Mouse (Mus musculus) embryonic facial prominence, embryonic 14.5 days (tissue): Measurements from ENCODE around the gene Aoc2. TPM values are rescaled to one million over a fixed set of nuclear protein-coding genes. Genes with fewer than 3 reads are reported as not detected.
A peak's percentile ranks its signal among the peaks of the same experiment; 100 is the strongest.
"Not testable (repeated sequence)": the region's sequence is repeated elsewhere in the genome, so short reads cannot be mapped to it uniquely, and the experiment has no call there.

Experiments used
- ATAC-seq: fragments of 200-750 bp; cut with Nextera tagmentation; 2 replicates; pipeline ENCODE4 v1.8.0; 2017; ENCODE audit warnings: low read depth, moderate number of reproducible peaks, moderate TSS enrichment
- DNase-seq: peaks from one replicate; pipeline ENCODE4 v3.0.0-alpha.2; 2015; ENCODE audit warnings: low spot score
- H3K27ac ChIP-seq: fragments of 300-500 bp; sonication (generic); replicated peaks from 2 replicates; pipeline ENCODE4 v1.5.1; 2014; ENCODE audit warnings: low read depth, mild to moderate bottlenecking, low read length, moderate library complexity
- H3K27me3 ChIP-seq: fragments of 300-500 bp; sonication (generic); replicated peaks from 2 replicates; pipeline ENCODE4 v1.6.1; 2014; ENCODE audit warnings: low read length; ENCODE audit not compliant: control insufficient read depth, insufficient read depth
- H3K36me3 ChIP-seq: fragments of 300-500 bp; sonication (generic); 2 replicates; pipeline ENCODE4 v1.6.1; 2014; ENCODE audit warnings: low read length, mixed read lengths; ENCODE audit not compliant: control insufficient read depth, insufficient read depth
- H3K4me1 ChIP-seq: fragments of 300-500 bp; sonication (generic); 2 replicates; pipeline ENCODE4 v1.6.1; 2014; ENCODE audit warnings: antibody characterized with exemption, low read length; ENCODE audit not compliant: control insufficient read depth, insufficient read depth
- H3K4me2 ChIP-seq: fragments of 300-500 bp; sonication (generic); 2 replicates; pipeline ENCODE4 v1.6.1; 2014; ENCODE audit warnings: low read depth, mild to moderate bottlenecking, low read length, moderate library complexity, mixed read lengths
- H3K4me3 ChIP-seq: fragments of 300-500 bp; sonication (generic); 2 replicates; pipeline ENCODE4 v1.5.1; 2014; ENCODE audit warnings: low read depth, mild to moderate bottlenecking, low read length
- H3K9ac ChIP-seq: fragments of 300-500 bp; sonication (generic); 2 replicates; pipeline ENCODE4 v1.6.1; 2014; ENCODE audit warnings: low read depth, mild to moderate bottlenecking, low read length, moderate library complexity, mixed read lengths
- H3K9me3 ChIP-seq: fragments of 300-500 bp; sonication (generic); 2 replicates; pipeline ENCODE4 v1.6.1; 2016; ENCODE audit warnings: low read length; ENCODE audit not compliant: control insufficient read depth
- WGBS: fragments of 180-500 bp; shearing (Covaris S2); extraction: QIAGEN DNeasy Blood & Tissue Kit; methylation state at CpG from one replicate; pipeline ENCODE4 v1.1.7; 2014; 5-methylcytosine and 5-hydroxymethylcytosine counted together
- polyA plus RNA-seq: library from polyadenylated mRNA; unstranded; fragments of >200 nt; fragmentation: Nextera tagmentation; extraction: Ambion mirVana; gene quantifications from 2 replicates; pipeline ENCODE4 v1.2.1, GENCODE M21; 2014

Gene Aoc2
- polyA plus RNA-seq, 1 experiment from 2014 or later: 0.82 TPM

DNA sequence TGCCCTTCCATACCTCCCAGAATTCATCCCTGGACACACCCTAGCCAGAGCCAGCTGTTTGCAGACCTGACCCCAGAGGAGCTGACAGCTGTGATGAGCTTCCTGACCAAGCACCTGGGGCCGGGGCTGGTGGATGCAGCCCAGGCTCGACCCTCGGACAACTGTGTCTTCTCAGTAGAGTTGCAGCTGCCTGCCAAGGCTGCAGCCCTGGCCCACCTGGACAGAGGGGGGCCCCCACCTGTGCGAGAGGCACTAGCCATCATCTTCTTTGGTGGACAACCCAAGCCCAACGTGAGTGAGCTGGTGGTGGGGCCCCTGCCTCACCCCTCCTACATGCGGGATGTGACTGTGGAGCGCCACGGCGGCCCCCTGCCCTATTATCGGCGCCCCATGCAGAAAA is 338 bp downstream of the Aoc2 start:
- H3K9me3 ChIP-seq, H3K4me3 ChIP-seq, DNase-seq, H3K9ac ChIP-seq, H3K27me3 ChIP-seq, H3K4me2 ChIP-seq, ATAC-seq, H3K27ac ChIP-seq, H3K4me1 ChIP-seq: not testable (repeated sequence)
- H3K36me3 ChIP-seq: peaks cover 60% of the 10 kb centered on the region
- 90% methylated on average over 11 of the region's 11 CpGs for WGBS

DNA sequence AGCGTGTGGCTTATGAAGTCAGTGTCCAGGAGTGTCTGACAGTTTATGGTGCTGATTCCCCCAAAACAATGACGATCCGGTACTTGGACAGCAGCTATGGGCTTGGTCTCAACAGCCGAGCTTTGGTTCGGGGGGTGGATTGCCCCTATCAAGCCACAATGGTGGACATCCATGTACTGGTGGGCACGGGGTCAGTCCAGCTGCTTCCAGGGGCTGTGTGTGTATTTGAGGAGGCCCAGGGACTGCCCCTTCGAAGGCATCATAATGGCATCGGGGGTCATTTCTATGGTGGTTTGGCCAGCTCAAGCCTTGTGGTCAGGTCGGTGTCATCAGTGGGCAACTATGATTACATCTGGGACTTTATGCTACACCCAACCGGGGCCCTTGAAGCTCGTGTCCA is 1.3 kb downstream of the Aoc2 start:
- Histone ChIP-seq H3K27ac (no peak overlapping the region), H3K36me3 (peaks cover 50% of the 10 kb centered on the region), H3K9me3 (no peaks in the 10 kb centered on the region), H3K4me3 (no peak overlapping the region), H3K9ac (no peak overlapping the region), H3K27me3 (no peaks in the 10 kb centered on the region), H3K4me2 (no peak overlapping the region), H3K4me1 (no peaks in the 10 kb centered on the region)
- WGBS: 87% methylated on average over 11 of the region's 11 CpGs
- DNase-seq: no peak
- no peak for ATAC-seq

DNA sequence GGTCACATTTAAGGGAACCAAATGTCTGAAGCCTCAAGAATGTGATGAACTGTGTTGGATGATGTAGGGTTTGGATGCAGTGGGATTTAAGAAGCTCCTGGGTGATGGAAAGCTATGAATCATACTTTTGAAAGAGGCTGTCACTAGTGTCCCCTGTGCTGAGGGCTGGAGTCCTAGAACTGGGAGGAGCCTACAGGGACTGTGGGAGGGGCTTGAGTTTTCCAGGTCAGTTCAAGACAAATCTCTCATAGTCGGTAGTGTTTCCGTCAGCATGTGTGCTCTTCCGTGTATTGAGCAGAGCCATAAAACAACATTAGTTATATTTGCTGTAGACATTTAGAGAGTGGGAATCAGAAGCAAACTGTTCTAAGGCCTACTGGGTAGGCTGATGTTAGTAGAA is 2.4 kb downstream of the Aoc2 start:
- no peak for DNase-seq
- Histone ChIP-seq H3K4me2 (no peak overlapping the region), H3K4me3 (no peak overlapping the region), H3K9ac (no peak overlapping the region), H3K9me3 (no peaks in the 10 kb centered on the region), H3K36me3 (peaks cover 39% of the 10 kb centered on the region), H3K27me3 (no peaks in the 10 kb centered on the region), H3K4me1 (no peaks in the 10 kb centered on the region), H3K27ac (no peak overlapping the region)
- WGBS: 52% methylated on average over 3 of the region's 3 CpGs
- ATAC-seq: no peak

DNA sequence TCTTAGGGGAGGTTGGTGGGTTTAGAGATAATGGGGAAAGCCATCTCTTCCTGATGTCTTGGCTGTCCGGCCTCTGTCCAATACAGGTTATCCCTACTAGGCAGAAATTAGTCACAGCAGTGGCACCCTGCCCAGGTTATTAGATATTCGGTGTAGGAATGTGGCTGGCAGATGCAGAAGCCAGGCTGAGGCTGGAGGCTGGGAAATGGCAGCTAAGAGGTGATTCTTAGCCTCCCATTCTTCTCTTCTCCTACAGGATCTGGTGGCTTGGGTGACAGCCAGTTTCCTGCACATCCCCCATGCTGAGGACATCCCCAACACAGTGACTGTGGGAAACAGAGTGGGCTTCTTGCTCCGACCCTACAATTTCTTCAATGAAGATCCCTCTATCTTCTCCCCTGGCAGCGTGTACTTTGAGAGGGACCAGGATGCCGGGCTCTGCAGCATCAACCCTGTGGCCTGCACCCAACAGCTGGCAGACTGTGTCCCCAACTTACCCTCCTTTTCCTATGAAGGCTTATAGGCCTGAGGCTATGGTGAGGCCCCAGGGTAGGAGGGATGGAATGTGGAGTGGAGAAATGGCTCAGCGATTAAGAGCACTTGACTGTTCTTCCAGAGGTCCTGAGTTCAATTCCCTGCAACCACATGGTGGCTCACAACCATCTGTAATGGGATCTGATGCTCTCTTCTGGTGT is 4.2 kb downstream of the Aoc2 start:
- peak; percentile 49 for DNase-seq
- ATAC-seq: no peak
- 76% methylated on average over 6 of the region's 6 CpGs for WGBS
- Histone ChIP-seq H3K4me1 (no peaks in the 10 kb centered on the region), H3K27ac (no peak overlapping the region), H3K9ac (no peak overlapping the region), H3K9me3 (no peaks in the 10 kb centered on the region), H3K36me3 (peaks cover 22% of the 10 kb centered on the region), H3K4me3 (no peak overlapping the region), H3K4me2 (no peak overlapping the region), H3K27me3 (no peaks in the 10 kb centered on the region)

DNA sequence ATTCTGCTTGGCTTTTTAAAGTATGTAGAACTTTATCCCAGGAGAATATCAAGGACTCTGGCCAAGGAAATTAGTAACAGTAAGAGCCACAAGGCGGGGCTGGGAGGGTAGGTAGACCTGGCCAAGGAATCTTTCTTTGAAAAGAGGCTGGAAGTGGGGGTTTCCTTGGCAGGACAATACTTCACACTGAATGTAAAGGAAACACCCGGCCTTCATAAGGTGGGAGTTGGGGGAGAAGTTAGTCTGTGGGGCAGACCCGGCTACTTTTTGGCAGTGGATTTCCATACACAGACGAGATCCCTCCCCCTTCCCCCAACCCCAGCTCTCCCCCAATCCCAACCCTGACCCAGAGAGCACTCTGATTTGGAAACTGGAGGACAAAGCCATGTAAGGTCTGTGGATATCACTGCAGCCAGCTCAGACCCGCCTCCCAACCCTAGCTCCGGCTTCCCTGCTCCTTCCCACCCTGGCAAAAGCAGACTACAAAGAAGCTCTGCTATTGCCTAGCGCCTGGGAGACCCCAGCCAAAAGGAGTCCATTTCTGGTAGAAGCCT is 5.6 kb downstream of the Aoc2 start, which contains the start of gene Aoc3:
TSS of gene Aoc3 (plus strand) at position 235 of the 554 bp plus-strand sequence.
- 53% methylated on average over 7 of the region's 7 CpGs for WGBS
- peak; percentile 94 for DNase-seq
- Histone ChIP-seq H3K4me3 (no peak within 1 kb of the TSS), H3K4me2 (no peak within 1 kb of the TSS), H3K9me3 (no peaks in the 10 kb centered on the region), H3K9ac (0 out of 2 replicates have a peak within 1 kb of the TSS, but pooled peaks have one; percentile 5), H3K4me1 (no peaks in the 10 kb centered on the region), H3K36me3 (peaks cover 8% of the 10 kb centered on the region), H3K27ac (peak within 1 kb of the TSS; percentile 72), H3K27me3 (no peaks in the 10 kb centered on the region)
- ATAC-seq: peak; percentile 60

DNA sequence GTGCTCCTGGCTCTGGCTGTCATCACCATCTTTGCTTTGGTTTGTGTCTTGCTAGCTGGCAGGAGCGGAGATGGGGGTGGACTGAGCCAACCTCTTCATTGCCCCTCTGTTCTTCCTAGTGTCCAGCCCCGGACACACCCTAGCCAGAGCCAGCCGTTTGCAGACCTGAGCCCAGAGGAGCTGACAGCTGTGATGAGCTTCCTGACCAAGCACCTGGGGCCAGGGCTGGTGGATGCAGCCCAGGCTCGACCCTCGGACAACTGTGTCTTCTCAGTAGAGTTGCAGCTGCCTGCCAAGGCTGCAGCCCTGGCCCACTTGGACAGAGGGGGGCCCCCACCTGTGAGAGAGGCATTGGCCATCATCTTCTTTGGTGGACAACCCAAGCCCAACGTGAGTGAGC is 6.1 kb downstream of the Aoc2 start:
- not testable (repeated sequence) for DNase-seq, H3K4me2 ChIP-seq, H3K9me3 ChIP-seq, H3K4me3 ChIP-seq, H3K9ac ChIP-seq, H3K27me3 ChIP-seq, H3K4me1 ChIP-seq, H3K36me3 ChIP-seq, ATAC-seq
- H3K27ac ChIP-seq: peak overlapping the region; percentile 72
- WGBS: 89% methylated on average over 3 of the region's 6 CpGs

DNA sequence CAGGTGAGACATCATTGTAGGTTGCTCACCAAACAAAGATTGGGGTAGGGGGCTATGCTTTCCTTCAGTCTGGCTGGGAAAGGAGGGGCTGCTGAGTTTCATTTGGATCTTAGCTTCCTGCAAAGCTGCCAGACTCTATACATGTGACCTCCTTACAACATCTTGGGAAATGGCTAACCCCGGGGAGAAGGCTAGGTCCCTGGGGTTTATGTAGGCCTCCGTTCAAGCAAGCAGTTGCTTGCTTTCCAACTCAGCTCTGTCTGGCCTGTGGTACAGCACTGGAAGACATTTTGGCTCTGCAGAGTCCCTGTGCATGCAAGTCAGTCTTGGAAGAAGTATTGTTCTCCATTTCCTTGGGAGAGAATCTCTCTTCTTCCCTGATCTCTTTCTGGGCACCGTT is 7.7 kb downstream of the Aoc2 start:
- Histone ChIP-seq H3K4me3 (no peak overlapping the region), H3K4me2 (no peak overlapping the region), H3K9ac (no peak overlapping the region), H3K36me3 (no peaks in the 10 kb centered on the region), H3K27me3 (no peaks in the 10 kb centered on the region), H3K9me3 (no peaks in the 10 kb centered on the region), H3K4me1 (peaks cover 8% of the 10 kb centered on the region), H3K27ac (no peak overlapping the region)
- no peak for ATAC-seq
- WGBS: 73% methylated on average over 3 of the region's 3 CpGs
- DNase-seq: no peak

DNA sequence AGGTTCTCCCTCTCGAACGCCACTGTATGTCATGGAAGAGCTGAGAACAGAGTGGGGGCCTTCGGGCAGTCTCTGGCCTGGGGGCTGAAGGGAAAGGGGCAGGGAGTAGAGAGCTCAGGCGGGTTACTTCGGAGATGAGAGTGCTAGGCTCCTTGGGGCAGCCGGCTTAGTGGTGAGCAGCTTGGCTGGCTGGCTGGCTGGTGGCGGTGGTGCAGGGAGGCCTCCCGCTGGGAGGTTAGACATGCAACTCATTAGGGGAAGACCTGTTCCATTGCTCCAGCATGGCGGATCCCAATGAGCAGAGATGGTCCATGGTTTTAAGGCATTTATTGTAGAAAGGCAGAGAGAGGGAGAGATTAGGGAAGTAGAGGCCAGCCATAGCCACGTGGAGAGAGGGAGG is 9.2 kb downstream of the Aoc2 start:
- Histone ChIP-seq H3K4me2 (no peak overlapping the region), H3K27me3 (no peaks in the 10 kb centered on the region), H3K27ac (no peak overlapping the region), H3K4me3 (no peak overlapping the region), H3K9me3 (no peaks in the 10 kb centered on the region), H3K36me3 (no peaks in the 10 kb centered on the region), H3K9ac (no peak overlapping the region), H3K4me1 (peaks cover 14% of the 10 kb centered on the region)
- WGBS: 23% methylated on average over 10 of the region's 10 CpGs
- ATAC-seq (no peak), DNase-seq (no peak)

DNA sequence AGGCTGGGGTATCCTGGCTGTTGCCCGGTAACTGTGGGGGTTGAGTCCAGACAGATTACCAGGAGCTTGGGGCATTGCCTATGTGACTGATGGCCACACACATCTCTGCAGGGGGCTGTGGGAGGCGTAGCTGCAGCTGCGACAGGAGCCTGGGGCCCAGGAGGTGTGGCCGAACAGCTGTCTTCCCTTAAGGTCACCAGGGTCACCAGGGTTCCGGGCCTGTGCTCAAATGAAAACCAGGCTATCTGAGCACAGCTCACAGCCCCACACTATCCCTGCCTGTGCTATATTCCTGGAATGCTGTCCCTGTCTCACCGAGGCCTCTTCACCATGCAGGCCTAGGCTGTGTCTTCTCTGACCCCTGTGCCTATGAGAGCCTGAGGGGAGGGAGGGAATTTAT is 9.7 kb downstream of the Aoc2 start:
- WGBS: 14% methylated on average over 4 of the region's 6 CpGs
- ATAC-seq (no peak), DNase-seq (no peak)
- H3K27ac ChIP-seq: no peak overlapping the region
- no peak overlapping the region for H3K4me2 ChIP-seq
- peaks cover 14% of the 10 kb centered on the region for H3K4me1 ChIP-seq
- no peaks in the 10 kb centered on the region for H3K36me3 ChIP-seq
- no peak overlapping the region for H3K4me3 ChIP-seq
- H3K27me3 ChIP-seq: no peaks in the 10 kb centered on the region
- no peak overlapping the region for H3K9ac ChIP-seq
- H3K9me3 ChIP-seq: no peaks in the 10 kb centered on the region
